Mouse (Mus musculus): ENCODE data around the gene Ltbp4. TPM values are rescaled to one million over a fixed set of nuclear protein-coding genes. Genes with fewer than 3 reads are reported as not detected.
A peak's percentile ranks its signal among the peaks of the same experiment; 100 is the strongest.

Ltbp4 gene
- polyA plus RNA-seq, 1 experiment from 2014 or later = 10.3 TPM

DNA sequence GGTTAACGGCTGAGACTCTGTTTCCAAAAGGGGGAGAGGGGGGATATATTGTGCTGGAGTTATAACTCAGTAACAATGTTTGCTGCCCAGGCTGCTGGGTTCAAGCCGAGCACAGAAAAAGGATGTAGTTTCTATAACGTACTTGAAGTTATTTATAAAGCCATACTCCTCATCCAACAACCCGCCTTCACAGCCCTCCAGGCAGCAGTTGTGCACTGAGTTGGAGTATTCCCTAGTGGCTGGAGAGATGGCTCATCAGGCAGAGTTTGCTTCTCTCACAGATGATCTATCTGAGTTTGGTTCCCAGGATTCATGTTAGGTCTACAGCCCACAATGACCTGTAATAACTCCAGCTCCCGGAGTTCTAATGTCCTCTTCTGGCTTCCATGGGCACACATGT is 36.7 kb downstream of the Ltbp4 start:
- in situ Hi-C loops (cut with MboI; ENCODE audit: low pct_unique_long_range_greater_than_20kb) = no loop called here
- DNase-seq (ENCODE audit: low read depth, low spot score) (no peak), ATAC-seq (no peak)
- POLR2A ChIA-PET = no interaction called here
- TF ChIP-seq CTCF (IDR thresholded peaks at IDR 0.05) = no peak
- no peaks in the 10 kb centered on the region for H3K27me3 ChIP-seq
- CTCF ChIA-PET = no interaction called here

DNA sequence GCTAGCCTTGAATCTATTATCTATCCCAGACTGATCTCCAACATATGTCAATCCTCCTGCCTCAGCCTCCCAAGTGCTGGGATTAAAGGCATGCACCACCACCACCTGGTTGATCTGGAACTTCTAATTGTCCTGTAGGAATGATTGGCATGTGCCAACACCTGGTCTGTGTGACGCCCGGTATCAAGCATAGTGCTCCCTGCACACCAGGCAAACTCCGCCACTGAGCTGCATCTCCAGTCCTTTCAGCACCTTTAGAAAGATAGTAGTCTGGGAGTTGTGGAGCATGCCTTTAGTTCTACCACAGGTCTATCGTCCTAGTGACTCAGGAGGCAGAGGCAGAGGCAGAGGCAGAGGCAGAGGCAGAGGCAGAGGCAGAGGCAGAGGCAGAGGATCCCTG is 37.1 kb downstream of the Ltbp4 start:
- DNase-seq (ENCODE audit: low read depth, low spot score) (no peak), ATAC-seq (no peak)
- no peak for TF ChIP-seq CTCF (IDR thresholded peaks at IDR 0.05)
- in situ Hi-C loops (cut with MboI; ENCODE audit: low pct_unique_long_range_greater_than_20kb) = no loop called here
- POLR2A ChIA-PET = no interaction called here
- CTCF ChIA-PET = no interaction called here
- H3K27me3 ChIP-seq = no peaks in the 10 kb centered on the region

DNA sequence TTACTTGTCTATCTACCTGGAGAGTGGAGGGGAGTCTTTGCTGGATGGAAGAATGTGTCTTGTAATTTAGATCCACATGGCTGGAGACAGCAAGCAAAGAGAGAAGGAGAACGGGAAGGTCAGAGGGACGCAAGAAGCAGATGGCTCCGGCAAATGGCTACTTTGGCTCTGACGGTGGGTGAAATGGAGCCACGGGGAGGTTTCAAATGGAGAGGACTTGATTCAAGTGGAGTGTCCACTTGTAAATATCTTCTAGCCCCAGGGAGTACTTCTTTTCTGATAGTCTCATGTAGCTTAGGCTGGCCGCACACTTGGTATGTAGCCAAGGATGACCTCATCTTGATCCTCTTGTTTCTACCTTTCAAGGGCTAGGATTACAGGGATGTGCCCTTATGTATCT is 38.7 kb downstream of the Ltbp4 start:
- in situ Hi-C loops (cut with MboI; ENCODE audit: low pct_unique_long_range_greater_than_20kb) = loop anchor here (25.0 kb wide), 1 partner anchor 537 kb away; the partner anchor contains the start of gene Cyp2b19
- ATAC-seq = no peak
- POLR2A ChIA-PET = no interaction called here
- no peak for TF ChIP-seq CTCF (IDR thresholded peaks at IDR 0.05)
- CTCF ChIA-PET = no interaction called here
- no peak for DNase-seq (ENCODE audit: low read depth, low spot score)
- H3K27me3 ChIP-seq = no peaks in the 10 kb centered on the region

DNA sequence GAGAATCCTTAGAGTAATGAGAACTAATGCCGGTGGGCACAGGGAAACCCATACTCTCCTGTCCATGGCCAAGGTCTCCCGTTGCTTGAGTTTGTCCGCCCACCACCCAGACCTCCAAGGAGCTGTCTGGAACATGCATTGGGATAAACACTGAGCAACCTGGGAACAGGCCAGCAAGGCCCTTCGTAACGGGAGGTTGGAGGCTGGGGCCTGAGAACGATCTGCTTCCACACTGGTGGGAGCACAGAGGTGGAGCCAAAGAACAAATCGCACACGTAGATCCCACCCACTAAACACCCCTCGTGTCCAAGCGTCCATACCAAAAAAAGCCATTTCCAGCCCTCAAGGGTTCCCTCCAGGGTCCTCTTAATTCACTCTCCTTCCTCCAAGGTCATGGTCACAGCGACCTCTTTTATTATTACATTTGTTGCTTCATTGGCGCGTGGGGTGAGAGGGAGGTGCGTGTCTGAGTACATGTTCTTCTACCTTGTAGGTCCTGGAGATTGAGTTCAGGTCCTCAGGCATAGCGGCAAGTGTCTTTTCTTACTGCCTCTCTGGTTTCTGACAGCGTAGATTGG is 39.4 kb downstream of the Ltbp4 start:
- in situ Hi-C loops (cut with MboI; ENCODE audit: low pct_unique_long_range_greater_than_20kb) = loop anchor here (25.0 kb wide), 1 partner anchor 536 kb away; the partner anchor contains the start of gene Cyp2b19
- no peak for DNase-seq (ENCODE audit: low read depth, low spot score)
- no peaks in the 10 kb centered on the region for H3K27me3 ChIP-seq
- POLR2A ChIA-PET = no interaction called here
- CTCF ChIA-PET = no interaction called here
- no peak for ATAC-seq
- no peak for TF ChIP-seq CTCF (IDR thresholded peaks at IDR 0.05)

DNA sequence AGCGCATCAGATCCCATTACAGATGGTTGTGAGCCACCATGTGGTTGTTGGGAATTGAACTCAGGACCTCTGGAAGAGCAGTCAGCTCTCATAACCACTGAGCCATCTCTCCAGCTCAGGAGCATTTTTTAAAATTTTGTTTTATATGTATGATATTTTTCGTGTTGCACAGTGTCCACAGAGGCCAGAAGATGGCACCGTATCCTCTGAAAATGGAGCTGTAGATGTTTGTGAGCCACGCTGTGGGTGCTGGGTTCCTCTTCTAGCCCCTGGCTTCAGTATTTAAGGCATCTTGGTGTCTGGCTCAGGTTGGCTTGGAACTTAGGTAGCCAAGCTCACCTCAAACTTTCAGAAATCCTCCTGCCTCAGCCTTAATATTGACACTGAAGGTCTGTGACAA is 41.0 kb downstream of the Ltbp4 start:
- DNase-seq (ENCODE audit: low read depth, low spot score) (no peak), ATAC-seq (no peak)
- POLR2A ChIA-PET = no interaction called here
- CTCF ChIA-PET = interaction anchor here (2.0 to 2.4 kb wide), 2 partner anchors 11 to 35 kb away, joined by 6 to 12 read pairs; no protein-coding TSS in a partner anchor
- in situ Hi-C loops (cut with MboI; ENCODE audit: low pct_unique_long_range_greater_than_20kb) = loop anchor here (25.0 kb wide), 1 partner anchor 534 kb away; the partner anchor contains the start of gene Cyp2b19
- no peaks in the 10 kb centered on the region for H3K27me3 ChIP-seq
- peak; percentile 41 for TF ChIP-seq CTCF (IDR thresholded peaks at IDR 0.05)

DNA sequence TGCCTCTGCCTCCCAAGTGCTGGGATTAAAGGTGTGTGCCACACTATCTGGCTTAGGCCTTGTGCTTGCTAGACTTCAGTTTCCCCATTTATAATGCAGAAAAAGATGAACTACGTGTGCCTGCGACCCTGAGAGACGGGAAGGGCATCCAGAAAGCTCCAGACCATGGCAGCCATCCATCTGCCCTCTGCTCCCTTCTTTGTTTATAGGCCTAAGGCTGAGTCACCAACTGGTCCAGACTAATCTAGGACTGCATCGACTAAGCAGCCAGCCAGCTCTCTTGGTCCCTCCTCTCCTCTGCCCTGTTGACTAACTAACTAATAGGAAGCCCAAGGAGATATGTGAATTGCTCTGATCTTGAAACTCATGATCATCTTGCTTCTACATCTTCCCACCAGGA is 41.5 kb downstream of the Ltbp4 start:
- DNase-seq (ENCODE audit: low read depth, low spot score) = no peak
- no peak for TF ChIP-seq CTCF (IDR thresholded peaks at IDR 0.05)
- no peak for ATAC-seq
- H3K27me3 ChIP-seq = no peaks in the 10 kb centered on the region
- CTCF ChIA-PET = interaction anchor here (1.0 to 2.4 kb wide), 3 partner anchors 10 to 36 kb away, joined by 4 to 12 read pairs (median 6); no protein-coding TSS in a partner anchor
- POLR2A ChIA-PET = no interaction called here
- in situ Hi-C loops (cut with MboI; ENCODE audit: low pct_unique_long_range_greater_than_20kb) = loop anchor here (25.0 kb wide), 1 partner anchor 534 kb away; the partner anchor contains the start of gene Cyp2b19

DNA sequence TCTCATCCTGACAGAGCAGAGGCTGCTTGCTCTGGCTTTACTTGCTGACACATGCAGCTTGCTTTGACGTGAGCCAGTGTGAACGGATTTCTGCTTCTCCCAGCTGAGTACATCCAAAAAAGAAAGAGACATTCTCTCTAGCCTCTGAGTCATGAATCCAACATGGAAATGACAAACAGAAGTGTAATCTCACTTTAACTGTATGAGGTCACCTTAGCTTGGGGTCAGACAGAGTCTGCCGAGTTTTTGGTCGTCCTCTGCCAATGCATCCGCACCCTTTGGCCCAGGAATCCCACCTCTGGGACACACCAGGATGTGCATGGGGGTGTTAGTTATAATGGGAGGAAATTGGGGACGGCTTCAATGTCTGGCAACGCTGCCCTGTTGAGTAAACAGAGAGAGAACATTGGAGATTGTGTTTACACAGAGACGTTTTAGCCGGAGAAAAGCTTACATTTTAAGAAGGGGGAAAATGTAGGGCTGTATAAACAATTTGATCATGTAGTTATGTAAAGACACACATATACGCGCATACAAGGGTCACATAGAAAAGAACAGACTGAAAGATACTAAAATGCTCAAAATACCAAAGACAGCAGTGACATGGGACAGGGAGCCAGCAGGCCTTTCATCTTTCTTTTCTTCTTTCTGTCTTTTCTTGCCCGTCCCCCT is 45.6 kb downstream of the Ltbp4 start:
- in situ Hi-C loops (cut with MboI; ENCODE audit: low pct_unique_long_range_greater_than_20kb) = loop anchor here (25.0 kb wide), 1 partner anchor 530 kb away; the partner anchor contains the start of gene Cyp2b19
- ChIA-PET POLR2A (interaction anchor here (1.5 kb wide), 1 partner anchor 11 kb away, joined by 3 read pairs; no protein-coding TSS in a partner anchor), CTCF (no interaction called here)
- DNase-seq (ENCODE audit: low read depth, low spot score) (no peak), ATAC-seq (peak; percentile 40)
- no peak for TF ChIP-seq CTCF (IDR thresholded peaks at IDR 0.05)
- H3K27me3 ChIP-seq = peaks cover 7% of the 10 kb centered on the region

DNA sequence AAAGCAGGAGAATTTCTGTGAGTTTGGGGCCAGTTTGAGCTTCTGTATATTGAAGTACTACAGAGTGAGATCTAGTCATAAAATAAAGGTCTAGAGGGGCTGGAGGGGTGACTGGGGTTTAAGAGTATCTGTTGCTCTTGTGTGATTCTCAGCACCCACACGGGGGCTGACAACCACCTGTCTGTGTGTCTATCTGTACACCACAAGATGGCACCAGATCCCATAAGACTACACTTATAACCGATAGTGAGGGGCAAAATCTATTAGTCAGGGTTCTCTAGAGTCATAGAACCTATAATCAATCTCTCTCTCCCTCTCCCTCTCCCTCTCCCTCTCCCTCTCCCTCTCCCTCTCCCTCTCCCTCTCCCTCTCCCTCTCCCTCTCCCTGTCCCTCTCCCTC is 46.9 kb downstream of the Ltbp4 start:
- TF ChIP-seq CTCF (IDR thresholded peaks at IDR 0.05) = no peak
- peaks cover 7% of the 10 kb centered on the region for H3K27me3 ChIP-seq
- ChIA-PET CTCF (no interaction called here), POLR2A (interaction anchor here (1.5 kb wide), 1 partner anchor 9 kb away, joined by 3 read pairs; no protein-coding TSS in a partner anchor)
- DNase-seq (ENCODE audit: low read depth, low spot score) (no peak), ATAC-seq (no peak)
- in situ Hi-C loops (cut with MboI; ENCODE audit: low pct_unique_long_range_greater_than_20kb) = loop anchor here (25.0 kb wide), 1 partner anchor 528 kb away; the partner anchor contains the start of gene Cyp2b19

DNA sequence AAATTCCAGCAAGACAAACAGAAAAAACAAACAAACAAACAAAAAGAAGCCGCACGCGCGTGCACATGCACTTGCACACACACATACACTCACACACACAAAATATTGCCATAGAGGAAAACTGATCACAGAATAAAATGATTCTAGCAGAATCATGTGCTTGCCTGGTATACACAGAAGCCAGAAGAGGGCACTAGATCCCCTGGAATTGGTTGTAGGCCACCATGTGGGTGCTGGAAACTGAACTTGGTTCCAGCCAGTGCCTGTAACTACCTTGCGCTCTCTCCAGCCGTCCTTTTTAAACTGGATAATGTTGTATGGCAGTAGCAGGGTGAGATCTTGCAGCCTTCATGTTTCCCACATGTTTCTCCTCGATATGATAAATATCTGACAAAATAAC is 48.8 kb downstream of the Ltbp4 start:
- ATAC-seq (no peak), DNase-seq (ENCODE audit: low read depth, low spot score) (no peak)
- CTCF ChIA-PET = no interaction called here
- POLR2A ChIA-PET = no interaction called here
- TF ChIP-seq CTCF (IDR thresholded peaks at IDR 0.05) = peak; percentile 24
- in situ Hi-C loops (cut with MboI; ENCODE audit: low pct_unique_long_range_greater_than_20kb) = loop anchor here (25.0 kb wide), 1 partner anchor 526 kb away; the partner anchor contains the start of gene Cyp2b19
- peaks cover 7% of the 10 kb centered on the region for H3K27me3 ChIP-seq

DNA sequence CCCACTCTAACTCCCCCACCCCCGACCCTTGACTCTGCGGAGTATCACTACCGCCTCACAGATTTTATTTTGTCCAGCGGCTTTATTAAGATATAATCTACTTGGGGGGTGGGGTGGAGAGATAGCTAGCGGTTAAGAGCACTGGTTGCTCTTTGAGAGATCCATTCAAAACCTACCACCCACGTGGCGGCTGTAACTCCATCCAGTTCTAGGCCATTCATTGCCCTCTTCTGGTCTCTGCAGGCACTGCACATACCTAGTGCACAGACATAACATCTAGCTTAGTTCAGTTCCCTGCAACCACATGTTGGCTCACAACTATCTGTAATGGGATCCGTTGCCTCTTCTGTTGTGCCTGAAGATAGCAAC is 51.8 kb downstream of the Ltbp4 start:
- in situ Hi-C loops (cut with MboI; ENCODE audit: low pct_unique_long_range_greater_than_20kb) = loop anchor here (25.0 kb wide), 1 partner anchor 523 kb away; the partner anchor contains the start of gene Cyp2b19
- peak; percentile 71 for TF ChIP-seq CTCF (IDR thresholded peaks at IDR 0.05)
- peaks cover 7% of the 10 kb centered on the region for H3K27me3 ChIP-seq
- peak; percentile 47 for ATAC-seq
- ChIA-PET CTCF (interaction anchor here (0.9 to 2.3 kb wide), 7 partner anchors 10 to 144 kb away, joined by 3 to 12 read pairs (median 3); no protein-coding TSS in a partner anchor), POLR2A (interaction anchor here (0.6 kb wide), 1 partner anchor 77 kb away, joined by 3 read pairs; no protein-coding TSS in a partner anchor)
- no peak for DNase-seq (ENCODE audit: low read depth, low spot score)
